Mouse (Mus musculus): Measurements from ENCODE around the gene Micu2.

- TF ChIP-seq CTCF (IDR thresholded peaks at IDR 0.05; ENCODE audit: extremely low read depth, insufficient read depth, low read length) (no peak), POLR2A (IDR thresholded peaks at IDR 0.05; ENCODE audit: extremely low read depth, insufficient read depth, low read length) (no peak)
Observed at GRCm38 (mm10) chr14:58003852-58004251, 4.8 kb upstream of the Micu2 start.
